Mouse (Mus musculus): ENCODE results near the gene Tas2r135.

Gene Tas2r135

DNA sequence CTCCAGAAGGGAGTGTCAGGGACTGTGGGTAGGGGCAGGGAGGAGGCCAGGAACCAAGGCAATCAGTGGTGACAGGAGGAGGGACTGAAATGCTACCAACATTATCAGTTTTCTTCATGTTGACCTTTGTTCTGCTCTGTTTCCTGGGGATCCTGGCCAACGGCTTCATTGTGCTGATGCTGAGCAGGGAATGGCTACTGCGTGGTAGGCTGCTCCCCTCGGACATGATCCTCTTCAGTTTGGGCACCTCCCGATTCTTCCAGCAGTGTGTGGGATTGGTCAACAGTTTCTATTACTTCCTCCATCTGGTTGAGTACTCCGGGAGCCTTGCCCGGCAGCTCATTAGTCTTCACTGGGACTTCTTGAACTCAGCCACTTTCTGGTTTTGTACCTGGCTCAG, 29.2 kb downstream of the Tas2r135 start, which contains the start of gene Tas2r126:
Gene Tas2r126, plus strand, starts transcription at position 90 of the 400 bp plus-strand sequence.
- DNase-seq (ENCODE audit: low spot score in 2 of 2) = no peak

DNA sequence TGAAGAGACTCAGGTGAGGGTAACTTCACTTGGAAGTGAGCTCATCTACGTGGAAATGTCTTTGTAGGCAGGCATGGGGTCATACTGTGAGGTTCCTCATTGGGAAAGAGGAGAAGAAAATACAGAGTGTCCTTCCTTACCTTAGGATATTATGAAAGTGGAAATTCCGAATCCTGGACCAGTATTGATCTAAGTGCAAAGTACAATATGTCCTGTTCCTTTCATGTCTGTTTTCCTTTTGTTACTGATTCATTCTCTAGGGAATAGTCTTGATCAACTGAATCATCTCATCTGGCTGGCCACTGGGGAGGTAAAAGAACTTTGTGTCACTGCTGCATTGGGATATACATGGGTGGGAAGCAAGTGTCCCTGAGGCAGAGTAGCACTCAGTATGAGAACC, 30.3 kb downstream of the Tas2r135 start:
- DNase-seq (ENCODE audit: low spot score in 2 of 2) = no peak

DNA sequence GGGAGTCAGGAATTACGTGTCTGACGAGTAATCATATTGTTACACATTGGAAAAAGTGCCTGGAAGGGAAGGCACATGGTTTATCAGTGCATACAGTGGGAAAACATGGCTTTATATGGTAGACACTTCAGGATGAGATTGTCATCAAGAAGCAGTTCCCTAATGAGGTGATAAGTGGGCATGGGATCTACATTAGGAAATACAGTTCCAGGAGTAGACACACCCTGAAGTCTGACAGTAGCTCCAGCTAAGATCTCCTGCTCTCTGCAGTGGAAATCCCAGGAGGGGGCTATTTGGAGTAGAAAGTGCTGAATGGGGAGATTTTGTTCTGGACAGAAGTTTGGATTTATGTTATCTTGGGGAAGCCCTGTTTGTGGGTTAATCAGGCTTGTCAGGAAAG, 36.2 kb downstream of the Tas2r135 start:
- no peak for DNase-seq (ENCODE audit: low spot score in 2 of 2)

DNA sequence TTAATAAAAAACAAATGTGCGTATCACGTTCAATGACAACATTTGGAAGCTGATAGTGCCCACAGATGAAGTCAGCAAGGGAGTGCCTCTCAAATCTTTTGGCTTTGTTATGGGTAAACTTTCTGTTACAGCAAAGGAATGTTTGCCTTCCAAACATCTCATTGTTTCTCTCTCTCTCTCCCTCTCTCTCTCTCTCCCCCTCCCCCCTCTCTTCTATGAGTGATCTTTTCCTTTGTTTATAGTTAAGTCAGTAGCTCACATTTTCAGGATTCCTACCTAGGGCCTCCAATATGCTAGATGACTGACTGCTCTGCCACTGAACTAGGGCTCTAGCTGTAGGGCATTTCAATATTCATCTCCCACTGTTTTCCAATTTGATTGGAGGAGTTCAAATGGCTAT, 39.3 kb downstream of the Tas2r135 start:
- no peak for DNase-seq (ENCODE audit: low spot score in 2 of 2)

DNA sequence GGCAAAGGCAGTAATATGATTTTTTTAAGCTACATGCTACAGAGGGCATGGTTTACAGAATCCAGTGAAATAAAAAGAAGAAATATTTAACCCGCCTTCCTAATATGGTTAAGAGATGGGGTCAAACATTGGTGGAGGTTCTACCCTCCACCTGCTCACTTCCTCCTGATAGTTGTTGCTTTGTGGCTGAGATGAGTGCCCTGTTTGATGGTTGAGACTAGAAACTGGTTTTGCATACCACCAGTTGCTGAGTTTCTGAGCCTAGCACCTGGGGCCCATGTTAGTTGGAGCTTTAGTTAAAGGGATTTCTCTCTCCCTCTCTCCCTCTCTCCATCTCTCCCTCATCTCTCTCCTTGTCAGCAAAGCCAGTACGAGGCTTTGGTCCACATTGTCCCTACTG, 42.1 kb downstream of the Tas2r135 start:
- no peak for DNase-seq (ENCODE audit: low spot score in 2 of 2)

All from urinary bladder, adult 18-20 months (tissue).